14 mouse cellular contexts compared by ENCODE assay signal in genomic region chr6:127447686-127448460, GRCm38 (mm10). TPM values are rescaled to one million over a fixed set of nuclear protein-coding genes. Genes with fewer than 3 reads are reported as not detected.
DNase-seq lines count a peak whose midpoint lies in the region; ATAC-seq and TF ChIP-seq lines count a peak whose summit lies in the region.
"Had no signal": no experiment of that assay in that cellular context is flagged by ENCODE, and none has a peak within 500 bp of the region (broad histone marks: within the 10 kb centered on the region; RNA-seq: fewer than 3 reads in every experiment).

No protein-coding gene starts in this region.

- no peak for TF ChIP-seq POLR2A in MEL (IDR thresholded peaks at IDR 0.05; ENCODE audit: control insufficient read depth in 1 of 2, insufficient read depth in 1 of 2, low read depth in 1 of 2, low read length in 2 of 2, poor library complexity in 1 of 2)

- no peaks in the 10 kb centered on the region for H3K9me3 ChIP-seq in MEL (replicated peaks; ENCODE audit: insufficient read depth, low read length)
- H3K9me3 ChIP-seq: embryonic facial prominence, embryonic 15.5 days; G1E; heart, embryonic 15.5 days; stomach, embryonic 15.5 days had no signal

- peak; percentile 62 for ATAC-seq in megakaryocyte, adult 5-6 weeks (ENCODE audit: poor library complexity, severe bottlenecking)
- ATAC-seq: hindbrain, embryonic 16.5 days had no signal

- no peak overlapping the region for H3K4me3 ChIP-seq in MEL (ENCODE audit: control insufficient read depth in 1 of 2, insufficient read depth in 1 of 2, low read depth in 2 of 2, low read length in 2 of 2)
- H3K4me3 ChIP-seq: embryonic facial prominence, embryonic 15.5 days; heart, embryonic 15.5 days; stomach, embryonic 15.5 days had no signal

- no peak for TF ChIP-seq EP300 in MEL (IDR thresholded peaks at IDR 0.05; ENCODE audit: low read depth in 1 of 2, low read length in 2 of 2)

- H3K4me1 ChIP-seq in MEL (ENCODE audit: control insufficient read depth in 1 of 2, insufficient read depth in 2 of 2, low read length in 2 of 2), result peaks cover 11 to 15% of the 10 kb centered on the region in 2 experiments
- H3K4me1 ChIP-seq: embryonic facial prominence, embryonic 15.5 days; heart, embryonic 15.5 days; stomach, embryonic 15.5 days had no signal

- H3K36me3 ChIP-seq in MEL (ENCODE audit: control insufficient read depth in 1 of 2, insufficient read depth in 2 of 2, low read length in 2 of 2), result peaks cover 0 to 17% of the 10 kb centered on the region in 2 experiments; a peak in 2 of 4 replicates
- H3K36me3 ChIP-seq: embryonic facial prominence, embryonic 15.5 days; G1E; heart, embryonic 15.5 days; stomach, embryonic 15.5 days had no signal

- no peak for TF ChIP-seq RAD21 in MEL (IDR thresholded peaks at IDR 0.05; ENCODE audit: low read depth, low read length)

- H3K27me3 ChIP-seq in MEL (ENCODE audit: control insufficient read depth in 1 of 2, insufficient read depth in 2 of 2, low read length in 2 of 2), result no peaks in the 10 kb centered on the region
- H3K27me3 ChIP-seq: stomach, embryonic 15.5 days had no signal

- H3K9ac ChIP-seq in MEL (ENCODE audit: control insufficient read depth, low read depth, low read length, poor library complexity, severe bottlenecking), result no peak overlapping the region
- H3K9ac ChIP-seq: embryonic facial prominence, embryonic 15.5 days; heart, embryonic 15.5 days; stomach, embryonic 15.5 days had no signal

- TF ChIP-seq CTCF in MEL (IDR thresholded peaks at IDR 0.05 in 2 of 3, conservative IDR thresholded peaks at IDR 0.05 in 1 of 3; ENCODE audit: control insufficient read depth in 1 of 3, insufficient read depth in 1 of 3, low read depth in 2 of 3, low read length in 3 of 3, poor library complexity in 1 of 3, severe bottlenecking in 1 of 3), result no peak

- DNase-seq in lung, postnatal 36 days, result peak; percentile 49
- DNase-seq in lung, postnatal 4 days, result no peak
- DNase-seq in CD4-positive helper T cell, adult 2 months (ENCODE audit: low read depth, low spot score), result peak; percentile 33
- no peak for DNase-seq in MEL (ENCODE audit: low read depth, low spot score)
- DNase-seq in left cerebral cortex, postnatal 4 days, result no peak
- DNase-seq in cerebellum, postnatal 25 days, result no peak
- DNase-seq: kidney, postnatal 14 days; right cerebral cortex, adult 18-20 months had no signal

- intact Hi-C loops in left cerebral cortex, postnatal 4 days (cut with DNase I), result loop anchor here (2.0 to 5.0 kb wide), 3 partner anchors 126 to 496 kb away; no protein-coding TSS in a partner anchor

- no peaks in the 10 kb centered on the region for H3K79me2 ChIP-seq in MEL (ENCODE audit: control insufficient read depth, insufficient read depth, low read length, poor library complexity)

- H3K27ac ChIP-seq in MEL (ENCODE audit: control insufficient read depth, low read depth, low read length), result no peak overlapping the region
- H3K27ac ChIP-seq: embryonic facial prominence, embryonic 15.5 days; heart, embryonic 15.5 days; stomach, embryonic 15.5 days had no signal

TF ChIP-seq in MEL, 35 proteins besides CTCF, POLR2A, EP300 and RAD21:
- TF ChIP-seq ETS1 (IDR thresholded peaks at IDR 0.05; ENCODE audit: low read depth, low read length) (no peak), JUND (IDR thresholded peaks at IDR 0.05; ENCODE audit: low read depth, low read length) (no peak), ZNF384 (IDR thresholded peaks at IDR 0.05; ENCODE audit: low read depth, low read length) (0 out of 2 replicates have a peak, but pooled peaks have one; percentile 34), GATA1 (IDR thresholded peaks at IDR 0.05; ENCODE audit: low read depth, low read length) (no peak)

RNA-seq across cellular contexts. Expression of gene Parp11, which starts 1.2 kb away (rescaled TPM):
- 4.9 and 5.9 TPM in 2 replicates for total RNA-seq in MEL (2012; rRNA removed)
- 1 to 10 TPM in 1 of 2 experiments, not detected in 1; 8.2 TPM for polyA plus RNA-seq in MEL (2012; ENCODE audit: insufficient read depth in 1 of 2, insufficient read length in 2 of 2, low read depth in 1 of 2, low replicate concordance in 2 of 2, missing spikeins in 1 of 2)
- 11.0 and 11.7 TPM in 2 replicates for total RNA-seq in megakaryocyte, adult 5-6 weeks (2015)
- 19.1 and 25.2 TPM in 2 replicates for total RNA-seq in megakaryocyte, adult 5-6 weeks (2017)
- 10 to 100 TPM; 59.1 to 60.9 TPM for total RNA-seq in left cerebral cortex, postnatal 4 days (2021)

Comparison
In these comparisons a context has a peak if more than half of its experiments do, and no peak if none do; other contexts are left out.
1. DNase-seq: peak in lung, postnatal 36 days (single experiment) and CD4-positive helper T cell, adult 2 months (single experiment); none in lung, postnatal 4 days (0 of 2), MEL (single experiment), left cerebral cortex, postnatal 4 days (single experiment) and cerebellum, postnatal 25 days (0 of 2).